Mouse (Mus musculus): ENCODE results near the gene Ube2e2.

- no peak; the same call in 1 of the 2 replicates for TF ChIP-seq CTCF (IDR thresholded peaks at IDR 0.05)
- TF ChIP-seq EP300 (IDR thresholded peaks at IDR 0.05; ENCODE audit: insufficient read depth, low read depth, low read length): 0 out of 2 replicates have a peak, but pooled peaks have one; percentile 22
- TF ChIP-seq POLR2A (IDR thresholded peaks at IDR 0.05; ENCODE audit: insufficient read depth, low read depth, low read length): no peak
These were observed 215.8 kb downstream of the Ube2e2 start for GRCm38 (mm10) chr14:18678121-18678836.

All from heart, adult 2 months (tissue).